Mouse (Mus musculus) hindbrain, embryonic 15.5 days (tissue): ENCODE results near the gene Gsg1. TPM values are rescaled to one million over a fixed set of nuclear protein-coding genes. Genes with fewer than 3 reads are reported as not detected.

Experiments used
- ATAC-seq: fragments of 200-750 bp; cut with Nextera tagmentation; 2 replicates; pipeline ENCODE4 v1.8.0; 2017; ENCODE audit warnings: low read depth, moderate number of reproducible peaks, moderate TSS enrichment; ENCODE audit not compliant: low FRiP score
- H3K27ac ChIP-seq: fragments of 300-500 bp; sonication (generic); replicated peaks from 2 replicates; pipeline ENCODE4 v1.5.1; 2015; ENCODE audit warnings: mild to moderate bottlenecking, inconsistent platforms
- H3K27me3 ChIP-seq: fragments of 300-500 bp; sonication (generic); 2 replicates; pipeline ENCODE4 v1.6.1; 2015; ENCODE audit warnings: control low read depth, inconsistent platforms
- H3K36me3 ChIP-seq: fragments of 300-500 bp; sonication (generic); 2 replicates; pipeline ENCODE4 v1.6.1; 2015; ENCODE audit warnings: control low read depth, inconsistent platforms
- H3K4me1 ChIP-seq: fragments of 300-500 bp; sonication (generic); replicated peaks from 2 replicates; pipeline ENCODE4 v1.6.1; 2015; ENCODE audit warnings: control low read depth, inconsistent platforms
- H3K4me2 ChIP-seq: fragments of 300-500 bp; sonication (generic); 2 replicates; pipeline ENCODE4 v1.6.1; 2015; ENCODE audit warnings: moderate library complexity, mild to moderate bottlenecking, inconsistent platforms
- H3K4me3 ChIP-seq: fragments of 300-500 bp; sonication (generic); 2 replicates; pipeline ENCODE4 v1.5.1; 2015; ENCODE audit warnings: mild to moderate bottlenecking, inconsistent platforms
- H3K9ac ChIP-seq: fragments of 300-500 bp; sonication (generic); 2 replicates; pipeline ENCODE4 v1.6.1; 2015; ENCODE audit warnings: inconsistent platforms
- H3K9me3 ChIP-seq: fragments of 300-500 bp; sonication (generic); 2 replicates; pipeline ENCODE4 v1.6.1; 2016; ENCODE audit warnings: control low read depth, inconsistent platforms
- WGBS: fragments of 180-500 bp; shearing (Covaris S2); methylation state at CpG from one replicate; pipeline ENCODE4 v1.1.7; 2015; 5-methylcytosine and 5-hydroxymethylcytosine counted together
- polyA plus RNA-seq: library from polyadenylated mRNA; unstranded; fragments of >200 nt; fragmentation: Nextera tagmentation; extraction: Ambion mirVana; gene quantifications from 2 replicates; pipeline ENCODE4 v1.2.1, GENCODE M21; 2015

The Gsg1 gene
- polyA plus RNA-seq, 1 experiment from 2014 or later, result not detected

DNA sequence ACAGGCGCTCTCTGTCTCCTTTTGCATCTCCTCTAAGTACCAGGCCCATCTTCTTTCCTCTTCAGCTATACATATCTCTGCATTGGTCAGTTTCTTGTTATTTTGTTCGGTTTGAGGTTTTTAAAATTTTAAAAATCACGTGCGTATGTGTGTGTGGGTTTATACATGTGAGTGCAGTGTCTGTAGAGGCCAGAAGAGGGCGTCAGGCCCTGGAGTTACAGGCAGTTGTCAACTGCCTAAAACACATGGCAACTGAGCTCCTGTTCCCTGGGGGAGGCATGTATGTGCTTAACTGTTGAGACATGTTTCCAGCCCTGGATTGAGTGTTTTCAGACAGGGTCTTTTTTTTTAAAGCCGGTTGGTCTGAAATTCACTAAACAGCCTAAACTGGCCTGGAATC is 51.5 kb downstream of the Gsg1 start:
- Histone ChIP-seq H3K9me3 (no peaks in the 10 kb centered on the region), H3K4me1 (peaks cover 27% of the 10 kb centered on the region), H3K27me3 (no peaks in the 10 kb centered on the region), H3K4me2 (no peak overlapping the region), H3K4me3 (no peak overlapping the region), H3K27ac (no peak overlapping the region; the same call in 1 of the 2 replicates), H3K9ac (no peak overlapping the region), H3K36me3 (no peaks in the 10 kb centered on the region)
- WGBS, result 93% methylated on average over 6 of the region's 6 CpGs
- ATAC-seq, result no peak

DNA sequence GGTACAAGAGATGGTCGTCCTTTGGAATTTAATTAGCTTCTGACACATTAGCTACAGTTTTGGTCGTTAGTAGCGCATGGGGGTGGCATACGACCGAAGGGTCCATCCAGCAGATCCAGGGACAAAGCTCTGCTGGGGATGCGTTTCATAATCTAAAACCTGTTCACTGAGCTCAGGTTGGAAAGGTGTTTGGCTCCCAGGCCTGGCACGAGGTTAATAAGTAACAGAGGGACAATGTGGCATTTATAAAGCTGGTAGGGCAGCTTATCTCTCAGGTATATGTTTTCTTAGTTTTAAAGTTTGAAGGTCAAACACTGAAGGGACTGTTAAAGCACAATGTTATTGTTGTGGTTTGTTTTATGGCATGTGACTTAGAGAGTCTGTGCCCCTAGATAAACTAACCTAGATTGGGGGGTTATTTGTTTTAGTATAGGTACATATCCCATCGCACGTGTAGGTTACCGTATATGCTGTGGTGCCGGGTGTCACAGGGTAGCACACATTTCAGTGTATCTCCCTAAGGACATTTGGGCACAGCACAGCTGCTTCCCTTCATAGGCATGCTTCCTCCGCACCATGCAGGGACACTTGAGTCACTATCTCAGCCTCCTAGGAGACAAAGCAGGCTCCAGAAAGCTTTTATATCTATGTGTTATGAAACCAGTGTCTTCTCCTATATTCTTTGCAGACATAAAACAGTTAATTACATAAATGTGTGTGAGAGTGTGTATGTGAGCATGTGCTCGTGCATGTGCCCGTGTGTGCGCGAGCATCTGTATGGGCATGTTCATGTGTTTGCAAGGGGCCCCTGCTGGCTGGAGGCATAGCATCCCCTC is 53.8 kb downstream of the Gsg1 start:
- H3K36me3 ChIP-seq, result no peaks in the 10 kb centered on the region
- no peak overlapping the region for H3K9ac ChIP-seq
- WGBS, result 81% methylated on average over 16 of the region's 16 CpGs
- H3K4me1 ChIP-seq, result peaks cover 30% of the 10 kb centered on the region
- ATAC-seq, result no peak
- H3K9me3 ChIP-seq, result no peaks in the 10 kb centered on the region
- H3K27me3 ChIP-seq, result no peaks in the 10 kb centered on the region
- H3K4me3 ChIP-seq, result no peak overlapping the region
- H3K4me2 ChIP-seq, result peak overlapping the region; percentile 93
- H3K27ac ChIP-seq, result no peak overlapping the region

GRCm38 (mm10) chr6:135198726-135199125 is 55.4 kb downstream of the Gsg1 start:
- Histone ChIP-seq H3K9ac (peak overlapping the region; percentile 78), H3K27ac (peak overlapping the region; percentile 90; the same call in 1 of the 2 replicates), H3K27me3 (no peaks in the 10 kb centered on the region), H3K4me3 (peak overlapping the region; percentile 89), H3K4me2 (peak overlapping the region; percentile 93), H3K4me1 (peaks cover 28% of the 10 kb centered on the region), H3K36me3 (no peaks in the 10 kb centered on the region), H3K9me3 (no peaks in the 10 kb centered on the region)
- 36% methylated on average over 6 of the region's 6 CpGs for WGBS
- ATAC-seq, result no peak

DNA sequence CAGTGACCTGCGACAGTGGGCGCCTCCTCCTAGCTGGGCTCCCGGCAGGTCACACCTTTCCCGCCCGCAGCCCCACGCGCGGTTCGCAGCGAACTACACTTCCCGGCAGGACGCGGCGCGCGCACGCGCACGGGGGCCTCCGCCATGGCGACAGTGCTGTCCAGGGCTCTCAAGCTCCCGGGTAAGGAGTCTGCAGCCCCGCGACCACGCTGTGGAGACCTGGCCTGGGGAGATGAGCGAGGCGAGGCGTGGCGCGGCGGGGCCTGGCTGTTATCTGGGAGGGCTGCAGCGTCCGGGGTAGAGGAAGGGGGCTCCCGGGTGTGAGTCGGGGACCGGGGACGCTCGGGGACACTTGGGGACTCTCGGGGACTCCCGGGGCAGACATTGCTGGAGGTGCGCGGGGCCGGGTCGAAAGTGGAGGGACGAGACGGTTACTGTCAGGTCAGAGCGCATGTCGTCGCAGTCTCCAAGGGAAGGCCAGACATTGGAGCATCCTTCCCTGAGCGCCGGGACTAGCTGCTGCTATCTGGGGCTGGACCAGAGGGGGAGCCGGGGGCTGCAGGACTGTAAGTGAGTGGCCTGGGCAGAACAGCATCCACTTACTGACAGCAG is 56.1 kb downstream of the Gsg1 start, which contains the start of the genes Fam234b and Hebp1:
TSS of gene Fam234b (plus strand) at position 57 of the 612 bp plus-strand sequence.
TSS of gene Hebp1 (minus strand) at position 102 of the 612 bp plus-strand sequence.
- H3K27me3 ChIP-seq, result no peaks in the 10 kb centered on the region
- H3K27ac ChIP-seq, result peak within 1 kb of the TSS; percentile 90
- under 1% methylated on average over 52 of the region's 52 CpGs for WGBS
- H3K9ac ChIP-seq, result peak within 1 kb of the TSS; percentile 78
- peaks cover 30% of the 10 kb centered on the region for H3K4me1 ChIP-seq
- peak within 1 kb of the TSS; percentile 93 for H3K4me2 ChIP-seq
- peak within 1 kb of the TSS; percentile 89 for H3K4me3 ChIP-seq
- peak; percentile 93 for ATAC-seq
- H3K36me3 ChIP-seq, result no peaks in the 10 kb centered on the region
- H3K9me3 ChIP-seq, result no peaks in the 10 kb centered on the region

DNA sequence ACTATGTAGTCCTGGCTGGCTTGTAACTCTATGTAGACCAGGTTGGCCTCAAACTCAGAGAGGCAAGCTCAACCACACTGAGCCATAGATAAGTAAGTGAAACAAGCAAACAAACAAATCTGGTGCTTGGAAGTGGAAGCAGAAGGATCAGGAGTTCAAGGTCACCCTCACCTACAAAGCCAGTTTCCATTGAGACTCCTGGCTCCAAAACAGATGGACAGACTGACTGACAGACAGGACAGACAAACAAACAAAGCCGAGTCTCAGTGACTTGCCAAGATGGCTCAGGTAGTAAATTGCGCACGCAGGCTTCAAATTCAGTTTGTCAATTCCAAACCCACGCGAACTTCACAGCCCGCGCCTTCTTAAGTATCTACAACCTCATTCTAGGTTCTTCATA is 56.7 kb downstream of the Gsg1 start:
- WGBS, result 21% methylated on average over 7 of the region's 7 CpGs
- Histone ChIP-seq H3K4me3 (peak overlapping the region; percentile 89), H3K27ac (peak overlapping the region; percentile 90)

GRCm38 (mm10) chr6:135196707-135197106 is 57.4 kb downstream of the Gsg1 start:
- Histone ChIP-seq H3K4me2 (no peak overlapping the region), H3K27me3 (no peaks in the 10 kb centered on the region), H3K36me3 (no peaks in the 10 kb centered on the region), H3K9ac (no peak overlapping the region), H3K9me3 (no peaks in the 10 kb centered on the region), H3K4me3 (no peak overlapping the region), H3K27ac (no peak overlapping the region), H3K4me1 (peaks cover 30% of the 10 kb centered on the region)
- ATAC-seq, result no peak; the same call in 1 of the 2 replicates
- WGBS, result 80% methylated on average over 8 of the region's 8 CpGs

More for the DNA sequence above, 56.7 kb downstream of the Gsg1 start:
- no peaks in the 10 kb centered on the region for H3K9me3 ChIP-seq
- H3K9ac ChIP-seq, result peak overlapping the region; percentile 78
- ATAC-seq, result no peak
- H3K36me3 ChIP-seq, result no peaks in the 10 kb centered on the region
- peak overlapping the region; percentile 93 for H3K4me2 ChIP-seq
- H3K27me3 ChIP-seq, result no peaks in the 10 kb centered on the region
- H3K4me1 ChIP-seq, result peaks cover 30% of the 10 kb centered on the region

DNA sequence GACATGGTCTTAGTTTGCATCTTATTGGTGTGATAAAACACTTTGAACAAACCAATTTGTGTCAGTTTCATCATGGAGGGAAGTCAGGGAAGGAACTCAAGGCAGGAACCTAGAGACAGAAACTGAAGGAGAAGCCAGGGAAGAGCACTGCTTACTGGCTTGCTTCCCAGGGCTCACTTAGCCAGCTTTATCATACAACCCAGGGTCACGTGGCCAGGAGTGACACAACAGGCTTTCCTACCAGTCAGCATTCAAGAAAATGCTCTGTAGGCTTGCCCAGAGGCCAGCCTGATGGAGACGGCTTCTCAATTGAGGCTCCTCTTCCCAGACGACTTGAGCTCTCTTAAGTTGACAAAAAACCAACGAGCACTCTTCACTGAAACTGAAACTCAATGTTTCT is 59.2 kb downstream of the Gsg1 start:
- no peak overlapping the region for H3K27ac ChIP-seq
- peaks cover 24% of the 10 kb centered on the region for H3K4me1 ChIP-seq
- no peak overlapping the region for H3K4me2 ChIP-seq
- no peak overlapping the region for H3K4me3 ChIP-seq
- H3K9me3 ChIP-seq, result no peaks in the 10 kb centered on the region
- H3K9ac ChIP-seq, result no peak overlapping the region
- H3K27me3 ChIP-seq, result no peaks in the 10 kb centered on the region
- no peaks in the 10 kb centered on the region for H3K36me3 ChIP-seq
- WGBS, result 85% methylated on average over 4 of the region's 4 CpGs
- no peak for ATAC-seq

- no peak overlapping the region for H3K4me2 ChIP-seq
- ATAC-seq, result no peak
- no peak overlapping the region for H3K9ac ChIP-seq
- no peaks in the 10 kb centered on the region for H3K36me3 ChIP-seq
- no peaks in the 10 kb centered on the region for H3K9me3 ChIP-seq
- H3K4me1 ChIP-seq, result peaks cover 13% of the 10 kb centered on the region
- 19% methylated on average over 4 of the region's 4 CpGs for WGBS
- no peak overlapping the region for H3K4me3 ChIP-seq
- H3K27ac ChIP-seq, result no peak overlapping the region
- H3K27me3 ChIP-seq, result no peaks in the 10 kb centered on the region
These were observed 60.4 kb downstream of the Gsg1 start for GRCm38 (mm10) chr6:135193733-135194132.

DNA sequence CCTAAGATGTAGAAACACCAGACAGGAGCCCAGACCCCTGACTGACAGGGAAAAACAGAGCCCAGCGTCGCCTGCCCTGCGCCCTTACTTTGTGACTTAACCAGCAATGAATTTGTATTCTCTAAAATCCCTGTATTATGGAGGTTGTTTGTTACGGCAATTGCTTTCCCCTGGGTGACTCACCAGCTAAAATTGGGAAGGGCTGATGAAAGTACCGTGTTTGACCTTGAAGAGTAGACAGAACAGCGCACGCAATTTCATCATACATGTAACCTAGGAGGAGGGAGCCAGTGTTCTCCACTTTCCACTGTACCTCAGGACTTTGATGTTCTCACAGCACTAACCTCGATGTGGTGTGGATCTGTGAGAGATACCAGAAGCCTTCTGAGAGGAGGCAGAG is 61.2 kb downstream of the Gsg1 start:
- no peak overlapping the region for H3K4me3 ChIP-seq
- no peak overlapping the region for H3K4me2 ChIP-seq
- H3K27ac ChIP-seq, result no peak overlapping the region
- 75% methylated on average over 8 of the region's 8 CpGs for WGBS
- no peak overlapping the region for H3K9ac ChIP-seq
- no peaks in the 10 kb centered on the region for H3K27me3 ChIP-seq
- ATAC-seq, result no peak
- no peaks in the 10 kb centered on the region for H3K9me3 ChIP-seq
- peaks cover 7% of the 10 kb centered on the region for H3K4me1 ChIP-seq
- H3K36me3 ChIP-seq, result no peaks in the 10 kb centered on the region

DNA sequence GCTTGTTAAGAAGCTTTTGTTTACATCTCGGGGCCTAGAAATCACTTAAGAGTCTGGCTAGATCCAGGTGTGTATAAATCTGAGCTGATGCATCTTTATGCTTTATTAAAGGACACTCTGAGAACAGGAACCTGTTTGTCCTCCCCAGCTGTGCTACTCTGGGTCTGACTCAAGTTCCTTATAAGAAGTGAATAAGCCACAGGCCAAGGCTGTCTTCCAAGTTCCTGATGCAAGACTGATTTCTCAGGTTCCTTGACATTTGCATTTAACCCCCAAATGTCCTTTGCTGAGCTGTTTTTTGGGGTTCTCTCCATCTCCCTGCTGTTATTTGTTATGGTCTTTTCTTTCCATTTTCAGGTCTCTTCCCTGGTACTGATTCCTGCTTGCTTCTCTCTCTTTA is 62.2 kb downstream of the Gsg1 start:
- Histone ChIP-seq H3K4me3 (no peak overlapping the region), H3K9ac (no peak overlapping the region), H3K4me1 (0 out of 2 replicates have a peak, but pooled peaks cover 3% of the 10 kb centered on the region), H3K4me2 (no peak overlapping the region), H3K36me3 (no peaks in the 10 kb centered on the region), H3K27ac (no peak overlapping the region), H3K27me3 (no peaks in the 10 kb centered on the region), H3K9me3 (no peaks in the 10 kb centered on the region)
- no peak for ATAC-seq
- 91% methylated on average over 1 of the region's 1 CpGs for WGBS

- H3K4me3 ChIP-seq, result no peak overlapping the region
- H3K27ac ChIP-seq, result no peak overlapping the region
- H3K9me3 ChIP-seq, result no peaks in the 10 kb centered on the region
- H3K27me3 ChIP-seq, result no peaks in the 10 kb centered on the region
- no peak overlapping the region for H3K9ac ChIP-seq
- no peak overlapping the region for H3K4me2 ChIP-seq
- no peaks in the 10 kb centered on the region for H3K36me3 ChIP-seq
- no peak for ATAC-seq
- WGBS, result 47% methylated on average over 6 of the region's 6 CpGs
- H3K4me1 ChIP-seq, result 0 out of 2 replicates have a peak, but pooled peaks cover 3% of the 10 kb centered on the region
These were observed 64.0 kb downstream of the Gsg1 start for GRCm38 (mm10) chr6:135190122-135190521.

DNA sequence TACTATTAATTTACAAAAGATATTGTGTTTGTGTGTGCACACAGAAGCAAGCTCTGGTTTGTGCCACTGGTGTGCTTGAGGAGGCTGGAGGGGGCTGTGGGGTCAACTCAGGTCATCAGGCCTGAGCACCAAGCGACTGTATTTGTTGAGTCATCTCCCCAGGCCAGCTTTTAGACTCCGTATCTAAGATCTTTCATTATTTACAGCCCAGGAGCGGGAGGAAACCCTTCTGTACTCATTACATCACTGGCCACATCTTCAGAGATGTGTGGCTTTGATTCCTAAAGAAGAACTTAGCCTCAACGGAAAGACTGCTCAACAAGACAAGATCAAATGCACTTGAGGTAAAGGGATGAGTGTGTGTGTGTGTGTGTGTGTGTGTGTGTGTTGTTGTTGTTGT is 65.5 kb downstream of the Gsg1 start:
- no peak overlapping the region for H3K4me3 ChIP-seq
- H3K4me1 ChIP-seq, result 0 out of 2 replicates have a peak, but pooled peaks cover under 1% of the 10 kb centered on the region
- no peaks in the 10 kb centered on the region for H3K9me3 ChIP-seq
- ATAC-seq, result no peak
- no peak overlapping the region for H3K9ac ChIP-seq
- H3K4me2 ChIP-seq, result no peak overlapping the region
- H3K27ac ChIP-seq, result no peak overlapping the region
- H3K27me3 ChIP-seq, result no peaks in the 10 kb centered on the region
- H3K36me3 ChIP-seq, result no peaks in the 10 kb centered on the region
- 75% methylated on average over 4 of the region's 4 CpGs for WGBS
